ENCODE assay signal across 10 mouse cellular contexts in the genomic region with DNA sequence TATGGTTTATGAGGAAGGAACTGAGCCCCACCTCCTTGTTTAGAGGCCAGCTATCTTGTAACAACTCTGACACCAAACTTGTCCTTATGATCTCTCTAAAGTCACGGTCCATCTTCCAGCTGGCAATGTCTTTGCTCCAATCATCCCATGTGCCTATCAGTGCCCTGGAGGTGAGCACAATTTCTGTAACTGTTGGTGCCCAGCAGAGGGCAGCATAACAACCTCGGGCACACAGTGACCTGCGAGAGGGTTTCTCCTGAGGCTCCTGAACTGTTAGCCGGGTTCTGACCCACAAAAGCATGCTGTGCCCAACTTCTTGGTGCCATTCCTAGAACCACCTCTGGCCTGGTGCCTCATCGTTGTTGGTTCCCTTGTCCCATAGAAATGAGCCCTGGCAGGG.
DNase-seq lines count a peak whose midpoint lies in the region; ATAC-seq and TF ChIP-seq lines count a peak whose summit lies in the region.
"Had no signal": no experiment of that assay in that cellular context is flagged by ENCODE, and none has a peak within 500 bp of the region (broad histone marks: within the 10 kb centered on the region; RNA-seq: fewer than 3 reads in every experiment).

No protein-coding gene starts in this region.

- H3K27ac ChIP-seq in intestine, postnatal 0 days (ENCODE audit: low read depth, low read length) = no peak overlapping the region
- H3K27ac ChIP-seq in intestine, embryonic 16.5 days (ENCODE audit: low read length) = no peak overlapping the region
- H3K27ac ChIP-seq: embryonic facial prominence, embryonic 15.5 days; limb, embryonic 13.5 days had no signal

- H3K36me3 ChIP-seq in intestine, postnatal 0 days (ENCODE audit: control insufficient read depth, insufficient read depth) = no peaks in the 10 kb centered on the region
- H3K36me3 ChIP-seq in intestine, embryonic 16.5 days (ENCODE audit: control insufficient read depth, insufficient read depth, low read length) = no peaks in the 10 kb centered on the region
- H3K36me3 ChIP-seq in E14TG2a.4 (ENCODE audit: insufficient read depth, low read length) = no peaks in the 10 kb centered on the region
- H3K36me3 ChIP-seq: embryonic facial prominence, embryonic 15.5 days; limb, embryonic 13.5 days had no signal

- ATAC-seq in intestine, postnatal 0 days = no peak
- ATAC-seq in intestine, embryonic 16.5 days = no peak

- no peak overlapping the region for H3K4me3 ChIP-seq in intestine, postnatal 0 days (ENCODE audit: low read depth, low read length)
- no peak overlapping the region for H3K4me3 ChIP-seq in intestine, embryonic 16.5 days (ENCODE audit: low read length)
- H3K4me3 ChIP-seq in E14TG2a.4 (replicated peaks; ENCODE audit: low read length) = no peak overlapping the region
- H3K4me3 ChIP-seq: embryonic facial prominence, embryonic 15.5 days; limb, embryonic 13.5 days had no signal

- H3K27me3 ChIP-seq in intestine, postnatal 0 days (replicated peaks; ENCODE audit: control insufficient read depth, insufficient read depth, low read length) = no peaks in the 10 kb centered on the region
- H3K27me3 ChIP-seq in intestine, embryonic 16.5 days (replicated peaks; ENCODE audit: control insufficient read depth, insufficient read depth, low read length) = no peaks in the 10 kb centered on the region
- H3K27me3 ChIP-seq in E14TG2a.4 (ENCODE audit: insufficient read depth, low read length) = no peaks in the 10 kb centered on the region
- H3K27me3 ChIP-seq: embryonic facial prominence, embryonic 15.5 days; limb, embryonic 13.5 days had no signal

- WGBS in intestine, postnatal 0 days = 25% methylated on average over 5 of the region's 5 CpGs
- 30% methylated on average over 5 of the region's 5 CpGs for WGBS in intestine, embryonic 16.5 days

- peak; percentile 40 for DNase-seq in adipocyte (ENCODE audit: low spot score)
- DNase-seq in cerebellum, postnatal 36 days = peak; percentile 45 to 53
- DNase-seq in kidney, postnatal 4 days = peak; percentile 38 to 53
- peak; percentile 56 for DNase-seq in retina, postnatal 1 day
- no peak for DNase-seq in urinary bladder, postnatal 4 days (ENCODE audit: low spot score in 2 of 2)

- TF ChIP-seq CTCF in intestine, postnatal 0 days (IDR thresholded peaks at IDR 0.05; ENCODE audit: low read depth) = peak; percentile 79
- TF ChIP-seq CTCF in E14TG2a.4 (conservative IDR thresholded peaks at IDR 0.05; ENCODE audit: low read length) = peak; percentile 57

- H3K9me3 ChIP-seq in intestine, postnatal 0 days (ENCODE audit: control insufficient read depth) = no peaks in the 10 kb centered on the region
- H3K9me3 ChIP-seq in intestine, embryonic 16.5 days (ENCODE audit: control insufficient read depth, low read length) = no peaks in the 10 kb centered on the region
- no peaks in the 10 kb centered on the region for H3K9me3 ChIP-seq in E14TG2a.4 (ENCODE audit: low read length)
- H3K9me3 ChIP-seq: embryonic facial prominence, embryonic 15.5 days; limb, embryonic 13.5 days had no signal

- H3K4me1 ChIP-seq in intestine, postnatal 0 days (replicated peaks; ENCODE audit: control insufficient read depth, insufficient read depth, low read length) = no peaks in the 10 kb centered on the region
- no peaks in the 10 kb centered on the region for H3K4me1 ChIP-seq in intestine, embryonic 16.5 days (ENCODE audit: control insufficient read depth, insufficient read depth, low read length)
- H3K4me1 ChIP-seq in E14TG2a.4 (replicated peaks; ENCODE audit: low read depth, low read length) = no peaks in the 10 kb centered on the region
- H3K4me1 ChIP-seq: embryonic facial prominence, embryonic 15.5 days; limb, embryonic 13.5 days had no signal

- no peak overlapping the region for H3K4me2 ChIP-seq in intestine, postnatal 0 days (replicated peaks; ENCODE audit: low read depth)
- H3K4me2 ChIP-seq in intestine, embryonic 16.5 days (ENCODE audit: low read depth, low read length) = no peak overlapping the region
- H3K4me2 ChIP-seq: embryonic facial prominence, embryonic 15.5 days; limb, embryonic 13.5 days had no signal

- no peak overlapping the region for H3K9ac ChIP-seq in intestine, postnatal 0 days (ENCODE audit: low read depth, low read length)
- H3K9ac ChIP-seq in intestine, embryonic 16.5 days (ENCODE audit: low read depth, low read length) = no peak overlapping the region
- H3K9ac ChIP-seq: embryonic facial prominence, embryonic 15.5 days; limb, embryonic 13.5 days had no signal

Comparison
In these comparisons a context has a peak if more than half of its experiments do, and no peak if none do; other contexts are left out.
1. DNase-seq: peak in adipocyte (single experiment), cerebellum, postnatal 36 days (2 of 2), kidney, postnatal 4 days (2 of 2) and retina, postnatal 1 day (single experiment); none in urinary bladder, postnatal 4 days (0 of 2).